Mouse (Mus musculus) heart, adult 11 months (tissue): ENCODE measurements around the gene Zfp777.

Source experiments
- DNase-seq: peaks from one replicate; pipeline ENCODE4 v3.0.0; 2022

Gene Zfp777

DNA sequence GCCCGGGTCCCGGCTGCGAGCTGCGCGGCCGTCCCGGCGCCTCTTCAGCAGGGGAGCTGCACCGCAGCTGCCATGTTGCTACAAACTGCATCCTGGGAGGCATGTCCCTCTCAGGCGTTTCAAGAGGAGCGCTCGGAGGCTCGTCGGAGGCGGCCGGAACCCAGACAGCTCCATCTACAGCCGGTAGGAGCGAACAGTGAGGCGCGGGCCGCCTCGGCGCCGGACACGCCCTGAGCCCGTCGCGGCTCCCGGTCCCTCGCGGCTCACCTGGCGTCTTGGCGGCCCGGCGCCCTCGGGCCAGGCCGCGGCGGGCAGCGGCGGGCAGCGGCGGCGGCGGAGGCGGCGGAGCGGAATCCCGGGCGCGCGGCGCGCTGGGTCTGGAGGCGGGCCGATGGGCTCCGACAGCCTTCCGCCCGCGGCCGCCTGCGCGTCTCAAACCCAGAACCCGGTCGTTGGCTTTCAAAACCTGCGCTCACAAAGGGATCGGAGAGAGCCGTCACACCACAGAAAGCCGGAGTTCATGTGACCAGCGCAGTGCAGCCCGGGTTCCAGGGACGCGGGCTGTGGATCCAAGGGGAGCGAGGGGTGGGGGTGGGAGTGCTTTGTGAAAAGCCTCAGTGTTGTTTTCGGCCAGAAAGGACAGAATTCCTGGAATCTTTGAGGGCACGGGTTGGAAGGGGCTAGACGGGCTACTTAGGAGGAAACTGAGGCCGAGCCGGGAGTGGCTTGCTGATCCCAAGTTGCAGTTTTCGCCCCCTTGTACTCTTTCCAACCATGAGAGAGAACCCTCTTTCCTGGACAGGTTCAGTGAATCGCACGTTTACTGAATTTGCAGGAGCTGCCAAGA, at the start of gene Zfp777:
TSS of gene Zfp777 (minus strand) at position 486 of the 847 bp plus-strand sequence.
- DNase-seq = peak; percentile 99

DNA sequence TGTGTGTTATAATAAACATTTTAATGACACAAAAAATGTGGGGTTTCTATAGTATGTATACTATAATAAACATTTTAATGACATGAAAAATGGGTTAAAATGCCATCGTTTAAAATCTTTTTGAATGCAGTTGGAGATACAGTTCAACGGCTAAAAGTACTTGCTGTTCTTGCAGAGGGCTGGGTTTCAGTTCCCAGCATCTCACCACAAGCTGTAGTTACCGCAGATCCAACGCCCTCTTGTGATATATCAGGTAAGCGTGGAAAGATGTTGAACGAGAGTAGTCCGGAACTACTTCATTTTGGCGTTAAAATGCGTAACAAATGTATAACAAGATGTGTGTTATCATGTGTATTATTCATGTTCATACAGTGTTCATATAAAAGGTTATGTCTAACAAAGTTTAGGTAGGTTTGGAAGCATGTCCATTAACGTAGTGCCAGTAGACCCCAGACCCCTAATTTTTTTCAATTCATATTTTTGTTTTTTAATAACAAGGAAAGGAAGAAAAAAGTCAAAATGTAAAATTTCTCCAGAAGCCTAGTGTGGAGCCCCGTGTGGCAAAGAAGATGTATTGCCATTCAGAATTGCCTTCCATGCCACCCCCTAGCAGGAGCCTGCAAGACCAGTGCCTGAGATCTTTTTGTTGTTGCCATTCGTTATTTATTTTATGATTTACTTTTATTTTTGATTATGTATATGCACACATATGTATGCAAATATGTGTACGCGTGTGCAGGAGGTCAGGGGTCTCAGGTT, 38.4 kb upstream of the Zfp777 start:
- DNase-seq = peak; percentile 29

DNA sequence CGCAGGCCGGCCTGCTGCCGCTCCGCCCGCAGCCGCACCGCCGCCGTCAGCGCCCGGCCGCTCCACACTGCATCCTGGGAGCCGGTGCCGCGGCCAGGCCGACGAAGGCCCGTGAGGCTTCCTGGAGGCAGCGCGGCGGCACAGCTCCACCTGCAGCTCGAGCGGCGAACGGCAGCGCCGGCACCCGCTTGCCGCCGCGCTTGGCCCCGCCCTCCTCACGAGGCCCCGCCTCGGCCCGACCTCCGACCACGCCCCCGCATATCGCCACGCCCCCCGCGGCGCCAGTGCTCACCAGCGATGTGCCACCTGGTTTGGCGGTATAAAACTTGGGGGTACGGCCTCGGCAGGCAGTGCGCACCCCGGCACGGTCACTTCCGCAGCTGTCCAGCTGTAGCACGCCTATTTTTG, 37.8 kb upstream of the Zfp777 start, which contains the start of gene Zfp746:
TSS of gene Zfp746 (minus strand) at position 123 of the 408 bp plus-strand sequence.
- peak; percentile 98 for DNase-seq

DNA sequence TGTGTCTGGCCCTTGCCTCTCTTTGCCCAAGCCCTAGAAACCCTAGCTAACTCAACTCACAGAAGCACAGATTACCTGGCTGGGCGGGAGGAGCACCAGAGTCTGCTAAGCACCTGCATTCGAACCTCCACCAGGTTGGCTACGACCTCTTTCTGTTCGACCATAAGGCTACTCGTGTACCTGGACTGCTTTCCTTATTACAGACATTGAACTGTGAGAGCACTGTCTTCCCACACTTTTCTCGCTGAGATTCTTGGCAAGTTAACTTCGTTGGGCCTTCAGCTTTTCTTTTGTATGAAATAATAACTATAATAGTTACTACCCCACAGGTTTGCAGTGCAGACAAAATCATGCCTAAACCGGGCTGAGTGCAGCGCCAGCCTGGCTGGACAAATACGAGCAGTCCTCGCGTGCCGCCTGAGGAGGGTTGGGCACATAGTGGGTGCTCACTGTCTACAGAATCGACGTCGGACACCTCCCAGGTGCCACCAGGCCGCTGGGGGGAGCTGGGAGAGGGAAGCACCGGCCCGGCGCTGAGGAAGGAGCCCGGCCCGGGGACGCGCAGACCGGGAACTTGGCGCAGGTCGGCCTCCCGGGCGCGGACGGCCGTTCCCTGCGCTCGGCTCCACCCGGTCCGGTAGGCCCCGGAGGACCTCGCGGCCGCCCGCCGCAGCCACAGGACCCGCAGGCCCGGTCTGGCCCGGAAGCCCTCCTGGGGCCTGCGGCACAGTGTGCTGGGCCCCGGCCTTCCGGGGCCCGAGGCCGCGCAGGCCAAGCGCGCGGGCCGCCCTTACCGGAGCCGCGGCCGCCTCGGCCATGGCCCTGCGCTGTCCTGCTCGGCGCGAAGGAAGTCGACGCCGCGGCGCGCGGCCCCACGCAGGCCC, 37.1 kb upstream of the Zfp777 start:
- peak; percentile 97 for DNase-seq

DNA sequence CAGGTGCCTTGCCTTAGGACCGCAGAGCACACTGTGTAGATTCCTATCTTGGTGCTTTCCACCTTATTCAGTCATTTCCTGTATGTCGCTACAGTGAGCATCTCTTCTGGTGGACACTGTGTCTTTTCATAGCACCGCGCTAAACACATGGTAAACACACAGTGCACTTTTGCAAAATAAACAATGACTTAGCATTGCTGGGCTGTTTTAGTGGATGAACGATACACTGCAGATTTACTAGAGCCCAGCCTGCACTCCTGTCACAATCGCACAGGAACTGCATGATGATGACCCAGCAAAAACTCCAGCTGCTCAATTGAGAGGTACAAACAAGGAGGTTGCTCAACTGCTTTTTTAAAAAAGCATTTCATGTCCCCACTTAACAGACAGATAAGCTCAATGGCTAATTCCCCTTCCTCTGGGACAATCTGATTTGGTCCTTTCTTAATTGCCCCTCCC, 35.1 kb upstream of the Zfp777 start:
- DNase-seq = peak; percentile 64

DNA sequence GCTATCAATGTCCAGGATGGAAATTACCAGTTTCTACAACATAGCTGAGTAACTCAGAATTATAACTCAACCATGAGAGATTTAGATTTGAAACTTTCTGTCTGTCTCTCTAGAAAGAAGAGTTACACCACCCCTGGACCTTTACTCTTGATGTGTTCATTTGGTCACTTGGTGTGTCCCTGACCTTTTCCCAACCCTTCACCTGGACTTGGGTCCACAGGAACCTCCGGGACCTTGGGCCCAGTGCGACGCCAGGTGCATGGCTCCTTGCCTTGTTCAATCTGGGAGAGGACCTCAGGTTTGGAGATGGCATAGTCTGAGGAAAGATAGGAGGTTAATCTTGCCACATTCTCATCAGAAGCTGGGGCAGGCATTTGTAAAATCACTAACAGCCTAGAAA, 33.2 kb upstream of the Zfp777 start:
- no peak for DNase-seq

DNA sequence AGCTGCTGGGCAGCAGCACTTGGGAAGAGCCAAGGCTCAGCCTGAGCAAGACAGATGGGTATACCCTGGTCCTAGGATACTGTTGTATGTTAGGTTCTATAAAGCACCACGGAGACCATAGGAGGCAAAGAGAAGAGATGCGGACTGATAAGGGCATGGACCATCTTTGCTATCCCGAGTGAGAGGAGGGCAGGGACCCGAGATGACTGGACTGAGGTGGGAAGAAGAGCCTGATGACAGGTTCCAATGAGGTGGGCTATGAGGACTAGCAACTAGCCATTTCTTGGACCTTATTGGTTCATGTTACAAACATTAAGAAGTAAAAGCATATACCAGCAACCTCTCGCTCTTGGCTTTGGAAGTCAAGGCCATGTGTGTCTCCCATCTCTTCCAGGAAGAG, 32.3 kb upstream of the Zfp777 start:
- peak; percentile 73 for DNase-seq

DNA sequence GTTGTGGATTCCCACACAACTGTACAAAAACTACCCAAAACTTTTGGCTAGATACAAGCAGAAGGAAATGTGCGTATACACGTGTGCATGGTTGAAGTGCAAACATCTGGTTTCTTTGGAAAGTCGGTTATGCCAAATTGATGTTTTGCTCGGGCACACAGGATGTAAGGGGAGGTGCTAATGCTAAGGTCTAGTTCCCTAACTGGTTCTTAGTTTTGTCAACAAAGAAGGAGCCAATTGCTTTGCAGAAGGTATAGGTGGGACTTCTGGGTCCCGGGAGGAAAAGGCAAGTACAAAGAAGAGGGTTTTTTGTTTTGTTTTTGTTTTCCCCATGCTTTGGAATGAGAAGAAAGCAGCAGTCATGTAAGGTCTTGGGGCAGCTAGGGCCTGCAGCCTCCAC, 24.6 kb upstream of the Zfp777 start:
- DNase-seq = peak; percentile 92

DNA sequence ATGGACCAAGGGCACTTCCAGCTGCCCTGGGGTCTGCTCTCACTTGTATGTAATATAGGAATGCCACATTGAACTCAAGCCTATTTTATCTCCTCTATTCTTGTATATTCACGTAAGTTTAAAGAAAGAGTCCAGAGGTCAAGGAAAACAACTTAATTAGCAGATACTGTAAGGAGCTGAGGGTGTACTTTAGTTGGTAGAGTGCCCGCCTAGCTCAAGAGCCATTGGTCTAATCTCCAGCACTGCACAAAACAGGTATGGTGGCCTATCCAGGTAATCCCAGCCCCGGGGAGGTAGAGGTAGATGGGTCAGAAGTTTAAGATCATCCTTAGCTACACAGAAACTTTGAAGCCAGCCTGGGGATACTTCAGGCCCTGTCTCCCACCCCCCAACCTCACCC, 18.8 kb upstream of the Zfp777 start:
- peak; percentile 55 for DNase-seq

DNA sequence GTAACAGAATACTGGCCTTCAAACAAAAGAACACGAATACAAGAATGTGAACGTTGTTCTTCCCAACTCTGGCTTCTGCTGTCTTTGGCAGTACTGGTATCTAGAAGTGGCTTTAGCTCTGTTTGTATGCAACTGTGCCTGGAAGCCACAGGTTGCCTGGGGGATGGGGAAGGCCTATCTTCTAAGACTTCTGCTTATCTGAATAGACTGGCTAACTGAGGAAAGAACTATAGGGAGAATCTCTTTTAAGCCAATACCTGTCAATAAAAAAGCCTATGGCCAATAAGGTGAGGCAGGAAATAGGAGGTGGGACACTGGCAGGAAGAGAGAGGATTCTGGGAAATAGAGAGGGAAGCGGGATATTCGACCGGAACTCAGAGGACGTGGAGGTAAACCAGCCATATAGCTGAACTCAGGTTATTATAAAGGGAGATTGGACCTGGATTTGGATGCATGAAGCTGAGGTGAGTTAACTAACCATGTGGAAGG, 16.9 kb upstream of the Zfp777 start:
- DNase-seq = peak; percentile 39

DNA sequence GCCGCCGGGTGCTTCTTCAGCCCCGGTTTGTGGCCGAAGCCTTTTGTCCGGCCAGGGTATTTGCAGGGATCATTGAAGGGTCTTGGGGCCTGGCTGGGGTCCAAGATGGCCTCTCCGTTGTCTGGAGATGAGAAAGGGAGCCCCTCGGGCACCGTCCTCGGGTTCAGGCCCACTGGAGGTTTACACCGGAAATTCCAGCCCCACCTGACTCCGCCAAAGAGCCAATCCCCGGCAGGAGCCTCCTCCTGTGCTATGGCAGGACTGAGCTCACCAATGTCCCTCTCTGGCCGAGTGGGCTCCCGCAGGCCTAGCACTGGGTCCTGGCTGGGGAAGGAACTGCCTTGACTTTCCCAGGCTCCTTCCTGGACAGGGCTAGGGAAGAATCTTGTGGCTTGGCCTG, 15.7 kb upstream of the Zfp777 start:
- DNase-seq = peak; percentile 84

DNA sequence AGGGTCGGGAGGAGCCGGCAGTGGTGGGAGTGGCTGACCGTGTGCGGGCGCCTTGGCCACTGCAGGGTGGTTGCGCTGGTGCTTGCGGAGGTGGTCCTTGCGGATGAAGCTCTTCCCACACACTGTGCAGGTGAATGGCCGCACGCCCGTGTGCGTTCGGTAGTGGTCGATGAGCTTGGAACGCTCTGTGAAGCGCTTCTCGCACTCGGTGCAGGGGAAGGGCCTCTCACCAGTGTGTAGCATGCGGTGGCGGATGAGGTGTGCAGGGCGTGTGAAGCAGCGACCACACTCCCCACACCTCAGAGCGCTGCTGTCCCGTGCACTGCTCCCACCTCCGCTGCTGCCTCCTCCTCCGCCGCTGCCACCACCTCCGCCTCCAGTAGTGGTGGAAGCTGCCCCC, 15.2 kb upstream of the Zfp777 start:
- peak; percentile 85 for DNase-seq

DNA sequence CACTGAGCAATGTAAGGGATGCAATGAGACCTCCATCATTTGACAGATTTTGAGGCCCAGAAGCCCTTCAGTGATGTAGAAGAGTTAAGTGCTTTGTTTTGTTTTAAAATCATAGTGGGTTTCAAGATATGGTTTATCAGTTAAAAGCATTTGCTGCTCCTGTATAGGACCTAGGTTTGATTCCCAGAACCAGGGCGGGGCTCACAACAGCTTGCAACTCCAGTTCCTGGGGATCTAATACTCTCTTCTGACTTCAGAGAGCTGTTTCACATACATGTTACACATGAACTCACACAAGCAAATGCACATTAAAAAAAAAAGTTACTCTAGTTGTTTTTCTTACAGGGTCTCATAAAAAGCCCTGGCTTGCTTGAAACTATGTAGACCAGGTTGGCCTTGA, 12.2 kb upstream of the Zfp777 start:
- peak; percentile 41 for DNase-seq

DNA sequence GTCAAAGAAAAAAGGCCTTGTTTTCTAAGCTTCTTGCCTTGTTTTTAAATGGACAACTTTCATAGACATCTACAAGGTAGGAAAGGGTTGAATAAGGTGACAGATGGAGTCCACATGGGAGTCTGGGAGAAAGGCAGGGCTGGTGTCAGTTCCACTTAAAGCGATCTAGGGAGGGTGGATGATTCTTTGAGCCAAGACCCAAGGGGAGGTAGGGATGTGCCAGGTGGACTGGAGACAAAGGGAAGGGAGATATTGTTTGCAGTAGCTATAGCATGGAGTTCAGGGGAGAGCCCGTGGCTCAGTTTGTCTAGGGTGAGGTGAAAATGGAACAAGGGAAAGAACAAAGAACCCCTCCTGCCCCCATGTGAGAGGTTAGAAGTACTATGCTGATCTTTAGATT, 11.7 kb upstream of the Zfp777 start:
- DNase-seq = peak; percentile 37

DNA sequence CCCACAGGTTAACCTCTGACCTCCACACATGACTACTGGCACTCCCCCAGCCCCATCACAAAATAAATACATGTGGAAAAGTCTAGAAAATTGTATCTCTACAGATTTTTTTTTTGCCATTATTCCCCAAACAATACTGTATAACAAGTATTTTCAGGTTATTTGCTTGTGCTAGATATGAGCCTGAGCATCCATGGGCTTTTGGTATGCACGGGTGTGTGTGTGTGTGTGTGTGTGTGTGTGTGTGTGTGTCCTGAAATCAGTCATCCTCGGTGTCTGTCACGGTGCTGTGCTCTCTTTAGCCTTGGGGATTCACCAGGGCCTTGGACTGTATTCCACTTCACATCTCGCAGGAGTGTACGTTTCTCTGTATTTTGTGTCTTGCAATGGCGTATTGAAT, 3.4 kb upstream of the Zfp777 start:
- DNase-seq = peak; percentile 64

DNA sequence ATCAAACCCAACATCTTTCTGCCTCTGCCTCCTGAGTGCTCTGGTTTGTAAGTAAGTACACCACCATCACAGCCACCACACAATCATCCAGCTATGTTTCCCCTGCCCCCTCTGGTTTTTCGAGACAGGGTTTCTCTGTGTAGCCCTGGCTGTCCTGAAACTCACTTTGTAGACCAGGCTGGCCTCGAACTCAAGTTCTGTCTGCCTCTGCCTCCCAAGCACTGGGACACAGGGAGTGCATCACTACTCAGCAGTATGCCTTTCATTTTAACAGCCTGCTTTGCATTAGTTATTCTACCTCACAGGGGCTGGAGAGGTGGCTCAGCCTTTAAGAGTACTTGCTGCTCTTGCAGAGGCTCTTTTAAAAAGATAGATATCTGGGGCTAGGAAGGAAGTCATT, 3.0 kb upstream of the Zfp777 start:
- peak; percentile 64 for DNase-seq

DNA sequence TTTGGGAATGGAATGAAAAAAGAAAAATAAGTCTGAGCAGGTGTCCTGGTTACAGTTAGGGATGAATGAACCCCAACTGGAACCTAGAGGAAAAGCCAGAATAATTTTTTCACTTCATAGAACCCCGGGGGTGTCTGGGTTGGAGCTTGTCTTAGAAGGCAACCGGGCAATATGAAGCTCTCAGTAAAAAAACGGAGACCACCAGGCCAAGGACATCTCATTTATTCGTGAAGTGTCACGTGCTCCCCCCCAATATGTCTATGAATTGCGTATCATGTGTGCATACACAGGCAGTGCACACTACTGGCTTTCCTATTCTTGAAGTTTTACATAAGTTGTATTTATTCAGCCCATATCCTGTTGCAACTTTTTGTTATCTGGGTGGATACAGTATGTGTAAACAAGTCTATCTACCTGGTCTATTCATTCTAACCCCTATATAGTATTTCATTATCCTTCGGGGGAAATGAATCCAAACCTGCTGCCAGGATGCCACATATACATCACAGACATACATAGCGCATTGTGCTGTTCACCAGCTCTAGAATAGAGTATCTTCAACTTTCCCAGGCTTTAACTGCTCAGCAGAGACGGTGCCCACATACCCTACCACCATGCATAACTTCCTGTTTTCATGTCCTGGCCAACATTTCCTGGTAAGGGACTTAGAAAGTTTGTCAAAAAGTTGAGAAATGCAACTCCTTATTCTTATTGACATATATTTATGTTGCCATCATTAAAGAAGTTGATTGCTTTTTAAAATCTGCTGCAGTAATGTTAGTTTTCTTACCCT, 758 bp upstream of the Zfp777 start:
- peak; percentile 71 for DNase-seq

DNA sequence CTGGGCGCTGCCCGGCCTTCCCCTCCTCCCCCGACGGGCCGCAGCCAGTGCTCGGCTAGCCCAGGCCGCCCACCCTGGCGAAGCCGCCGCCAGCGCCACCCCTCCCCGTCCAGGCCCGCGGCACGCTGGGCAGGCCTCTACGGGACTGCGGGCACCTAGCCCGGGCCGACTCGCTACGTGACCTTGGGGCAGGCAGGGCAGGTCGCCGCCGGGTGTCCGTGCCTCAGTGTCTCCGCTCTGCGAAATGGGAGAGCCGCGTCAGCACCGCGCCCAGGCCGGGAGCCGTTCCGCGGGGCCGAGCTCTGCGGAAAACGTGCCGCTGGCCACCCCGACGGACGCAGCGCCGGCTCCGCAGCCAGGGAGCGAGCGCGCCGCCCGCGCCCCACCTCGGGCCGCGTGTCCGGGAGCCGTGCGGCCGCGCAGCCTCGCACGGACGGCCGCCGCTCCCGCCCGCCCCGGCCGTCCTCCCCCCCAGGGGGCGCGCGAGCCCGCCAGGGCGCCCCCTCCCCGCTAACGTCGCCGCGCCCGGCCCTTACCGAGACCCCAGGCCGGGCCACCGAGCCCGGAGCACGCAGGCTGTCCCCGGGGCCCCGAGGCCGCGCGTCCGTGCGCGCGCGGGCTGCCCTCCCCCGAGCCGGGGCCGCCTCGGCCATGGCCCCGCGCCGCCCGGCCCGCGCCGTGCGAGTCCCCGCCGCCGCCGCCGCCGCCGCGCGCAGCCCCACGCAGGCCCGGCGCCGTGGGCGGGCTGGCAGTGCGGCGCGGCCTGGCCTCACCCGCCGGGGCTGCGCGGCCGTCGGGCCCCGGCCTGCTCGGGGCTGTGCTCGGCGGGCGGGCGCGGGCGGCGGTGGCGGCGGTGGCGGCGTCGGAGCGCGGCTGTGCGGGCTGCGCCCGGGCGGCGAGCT, 1.0 kb downstream of the Zfp777 start:
- DNase-seq = peak; percentile 95

DNA sequence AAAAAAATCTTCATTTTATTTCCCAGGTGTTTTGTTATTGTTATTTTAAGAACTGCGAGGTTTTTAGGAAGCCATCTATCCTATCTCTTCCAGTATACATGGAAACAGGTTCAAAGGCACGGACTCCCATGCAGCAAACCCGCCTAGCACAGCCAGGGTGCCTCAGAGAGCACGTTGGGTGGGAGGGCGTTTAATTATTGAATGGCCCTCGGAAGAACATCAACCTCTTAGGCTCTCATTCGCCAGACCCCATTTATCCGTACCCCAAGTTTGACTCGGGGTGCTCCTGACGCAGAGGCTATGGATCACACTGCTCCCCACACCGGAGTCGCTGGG, 1.6 kb downstream of the Zfp777 start:
- no peak for DNase-seq

DNA sequence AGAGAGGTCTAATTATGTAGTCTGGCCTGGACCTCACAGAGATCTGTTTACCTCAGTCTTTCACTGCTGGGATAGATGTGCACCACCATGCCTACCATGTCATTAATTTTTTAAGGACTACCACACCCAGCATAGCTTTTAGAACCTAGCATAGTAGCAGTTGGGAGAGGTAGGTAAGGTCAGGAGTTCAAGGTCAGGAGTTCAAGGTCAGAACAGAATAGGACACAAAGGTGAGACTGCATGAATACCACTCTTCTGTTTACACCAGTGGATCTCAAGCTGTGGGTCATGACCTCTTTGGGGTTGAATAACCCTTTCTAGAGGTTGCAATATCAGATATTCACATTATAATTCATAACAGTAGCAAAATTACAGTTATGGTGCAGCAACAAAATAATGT, 16.1 kb downstream of the Zfp777 start:
- DNase-seq = peak; percentile 2
